Mouse (Mus musculus) ES-Bruce4 (cell line): ENCODE measurements at regions not wholly inside any gene's neighbourhood (a gene's known extent, or its start where the extent isn't known, plus 50 kb on each side); places are given as distances from the start of the nearest gene placed in this dataset.

Experiments
- EP300 ChIP-seq: IDR thresholded peaks from 2 replicates; pipeline ENCODE4 v1.6.1; 2011; ENCODE audit warnings: low read depth, low read length; ENCODE audit not compliant: insufficient read depth
- POLR2A ChIP-seq: IDR thresholded peaks from one replicate; pipeline ENCODE4 v1.8.1; 2011; ENCODE audit warnings: low read length; ENCODE audit not compliant: insufficient read depth

DNA sequence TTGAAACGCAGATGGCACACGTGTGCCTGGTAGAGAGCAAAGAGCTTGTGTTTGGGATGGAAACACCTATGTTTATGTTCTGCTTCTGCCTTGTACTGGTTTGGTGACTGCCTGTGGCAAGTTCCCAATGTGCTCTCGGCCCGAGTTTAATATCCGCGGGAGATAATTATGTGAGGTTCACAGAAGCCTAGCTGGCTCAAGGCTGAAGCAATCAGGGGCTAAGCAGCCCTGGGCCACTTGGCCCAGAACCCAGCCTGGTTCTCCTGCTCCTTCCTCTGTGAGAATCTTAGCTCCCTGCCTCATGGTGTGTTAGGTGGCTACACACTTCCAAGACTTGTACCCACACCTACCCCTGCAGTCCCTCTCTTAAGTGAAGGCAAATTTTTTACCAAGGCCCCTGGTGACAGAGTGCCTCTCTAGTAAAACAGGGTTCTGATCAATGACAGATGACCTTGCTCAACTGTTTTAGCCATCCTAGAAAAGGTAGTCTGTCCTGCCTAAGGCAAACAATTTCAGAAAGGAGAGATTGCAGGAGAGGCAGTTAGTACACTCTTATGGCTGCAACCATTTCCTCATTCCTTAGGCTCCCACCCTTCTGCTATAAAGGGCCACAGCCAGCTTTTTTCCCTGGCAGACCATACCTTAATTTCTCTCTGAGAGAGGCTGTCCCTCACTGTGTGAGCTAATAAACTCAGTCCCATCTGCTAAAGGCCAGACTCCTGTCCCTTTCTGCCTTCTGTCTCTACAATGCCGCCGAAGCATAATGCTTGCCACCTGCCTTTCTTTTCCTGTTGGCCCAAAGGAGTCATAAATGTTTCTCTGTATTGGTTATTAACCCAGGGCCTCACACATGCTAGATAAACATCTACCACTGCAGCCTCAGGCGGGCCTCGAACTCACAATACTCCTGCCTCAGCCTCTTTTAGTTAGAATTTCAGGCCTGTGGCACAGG lies 61.9 kb upstream of the Dapl1 start:
- no peak for TF ChIP-seq POLR2A
- TF ChIP-seq EP300: no peak
